Mouse (Mus musculus) gastrocnemius, postnatal 36 days (tissue): Measurements from ENCODE around the gene Rabep2. TPM values are rescaled to one million over a fixed set of nuclear protein-coding genes. Genes with fewer than 3 reads are reported as not detected.
A peak's percentile ranks its signal among the peaks of the same experiment; 100 is the strongest.
"Not testable (repeated sequence)": the region's sequence is repeated elsewhere in the genome, so short reads cannot be mapped to it uniquely, and the experiment has no call there.

ENCODE experiments used
- DNase-seq, 2 experiments: peaks; one replicate each; pipeline ENCODE4 v3.0.0; 2022
- intact Hi-C: fragments of 180-260 bp; cut with DNase I; formaldehyde crosslinking; loops from one replicate; pipeline ENCODE4 v1.15.1; 2025
- total RNA-seq, 2 experiments: library from RNA; stranded (reverse); gene quantifications; 2 replicates each; pipeline ENCODE4 v1.2.3; 2021

The Rabep2 gene
- total RNA-seq, 2 experiments from 2014 or later = 13.8 to 14.0 TPM

DNA sequence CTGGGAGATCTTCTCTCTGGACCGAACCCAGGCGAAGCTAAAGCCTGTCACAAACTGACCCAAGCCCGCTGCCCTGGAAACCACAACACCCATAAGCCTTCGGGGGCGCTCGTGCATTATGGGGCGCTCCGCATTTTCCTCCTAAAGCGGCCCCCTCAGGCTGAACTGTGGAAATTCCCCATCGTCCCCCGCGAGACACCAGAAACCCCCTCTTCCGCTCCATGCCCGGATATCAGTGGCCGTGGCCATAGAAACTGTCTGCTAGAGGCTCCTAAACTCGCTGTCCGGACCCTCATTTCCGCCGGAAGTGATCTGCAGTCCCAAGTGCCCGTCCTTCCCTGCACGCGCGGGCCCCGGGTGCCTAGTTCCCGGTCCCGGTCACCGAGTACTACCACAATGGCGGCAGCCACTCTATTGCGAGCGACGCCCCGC, 58.5 kb downstream of the Rabep2 start, which contains the start of gene Tufm:
TSS of gene Tufm (plus strand) at position 310 of the 432 bp plus-strand sequence.
- intact Hi-C loops = no loop called here
- peak; percentile 85 to 92 for DNase-seq

DNA sequence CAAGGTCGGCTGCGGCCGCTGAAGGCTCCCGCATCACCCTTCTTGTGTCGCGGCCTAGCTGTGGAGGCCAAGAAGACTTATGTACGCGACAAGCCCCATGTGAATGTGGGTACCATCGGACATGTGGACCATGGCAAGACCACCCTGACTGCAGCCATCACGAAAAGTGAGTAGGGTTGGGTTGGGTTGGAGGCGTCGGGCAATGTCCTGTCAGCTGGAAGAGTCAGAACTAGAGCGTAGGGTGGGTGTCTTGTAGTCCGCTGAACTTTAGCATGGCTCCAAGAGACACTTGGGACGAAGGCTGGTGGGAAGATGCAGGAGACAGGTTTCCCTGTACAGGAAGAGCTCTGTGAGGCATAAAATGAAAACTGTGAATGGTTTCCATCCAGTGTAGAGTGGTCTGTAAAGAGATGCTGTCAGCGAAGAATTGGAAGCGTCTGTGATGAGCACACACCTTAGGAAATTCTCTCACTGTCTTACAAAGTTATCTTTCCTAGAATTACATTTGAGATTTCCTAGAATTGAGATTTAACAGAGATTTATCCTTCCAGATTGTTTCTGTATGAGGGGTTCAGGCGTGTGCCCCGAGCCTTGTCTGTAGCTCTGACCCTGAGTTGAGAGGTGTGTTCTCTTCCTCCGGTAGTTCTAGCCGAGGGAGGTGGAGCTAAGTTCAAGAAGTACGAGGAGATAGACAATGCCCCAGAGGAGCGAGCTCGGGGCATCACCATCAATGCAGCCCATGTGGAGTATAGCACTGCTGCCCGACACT, 59.2 kb downstream of the Rabep2 start:
- DNase-seq, intact Hi-C loops: not testable (repeated sequence)

DNA sequence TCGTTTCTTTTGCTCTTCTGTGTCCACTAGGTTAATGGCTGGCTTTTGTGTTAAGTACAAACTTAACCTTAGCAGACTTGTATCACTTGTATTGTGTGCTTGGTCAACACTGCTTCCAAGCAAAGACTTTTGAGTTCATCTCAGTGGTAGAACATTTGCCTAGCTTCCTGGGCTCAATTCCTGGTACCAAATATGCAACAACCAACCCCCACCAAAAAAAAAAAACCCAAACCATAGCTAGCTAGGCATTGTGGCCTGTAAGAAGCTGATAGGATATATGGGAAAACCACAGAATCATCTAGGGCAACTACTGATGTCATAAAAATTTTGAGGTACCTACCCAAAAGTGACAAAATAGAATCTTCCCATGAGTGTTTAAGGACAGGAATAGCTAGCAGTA, 62.4 kb downstream of the Rabep2 start:
- DNase-seq = no peak
- intact Hi-C loops = no loop called here

DNA sequence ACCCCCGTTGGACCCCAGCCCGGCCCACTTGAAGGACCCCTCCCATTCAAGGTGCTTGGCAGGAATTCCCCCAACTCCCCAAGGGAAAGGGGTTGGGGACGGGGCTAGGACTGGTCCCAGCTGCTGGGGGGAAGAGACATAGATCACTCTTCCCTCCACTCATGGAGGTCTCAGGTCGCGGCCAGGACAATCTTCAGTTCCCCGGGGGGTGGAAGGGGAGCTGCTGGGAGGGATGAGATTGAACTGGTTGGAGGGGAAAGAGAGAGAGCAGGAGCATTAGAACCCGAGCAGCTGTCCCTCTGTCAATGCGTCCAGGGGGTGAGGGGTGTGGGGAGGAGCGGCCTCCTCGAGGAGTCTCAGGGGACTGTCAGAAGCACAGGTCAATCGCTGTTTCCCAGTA, 63.4 kb downstream of the Rabep2 start:
- no peak for DNase-seq
- intact Hi-C loops = no loop called here

DNA sequence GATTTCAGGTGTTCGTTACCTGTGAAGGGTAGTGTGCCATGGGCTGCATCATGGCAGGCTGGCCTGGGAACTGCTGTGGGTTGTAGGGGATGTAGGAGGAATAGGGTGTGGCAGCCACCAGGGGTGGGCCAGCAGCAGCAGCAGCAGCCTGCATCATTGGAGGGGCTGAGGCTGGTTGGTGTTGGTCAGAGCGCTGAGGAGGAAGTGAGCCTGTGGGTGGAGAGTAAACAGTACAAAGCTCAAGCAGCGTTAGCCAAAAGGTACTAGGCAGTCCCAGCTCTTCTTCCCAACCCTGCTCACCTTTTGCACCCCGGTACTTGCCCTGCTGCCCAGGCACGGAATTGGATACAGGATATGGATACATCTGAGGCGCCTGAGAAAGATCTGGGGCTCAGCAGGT, 65.6 kb downstream of the Rabep2 start:
- intact Hi-C loops = no loop called here
- DNase-seq = no peak

DNA sequence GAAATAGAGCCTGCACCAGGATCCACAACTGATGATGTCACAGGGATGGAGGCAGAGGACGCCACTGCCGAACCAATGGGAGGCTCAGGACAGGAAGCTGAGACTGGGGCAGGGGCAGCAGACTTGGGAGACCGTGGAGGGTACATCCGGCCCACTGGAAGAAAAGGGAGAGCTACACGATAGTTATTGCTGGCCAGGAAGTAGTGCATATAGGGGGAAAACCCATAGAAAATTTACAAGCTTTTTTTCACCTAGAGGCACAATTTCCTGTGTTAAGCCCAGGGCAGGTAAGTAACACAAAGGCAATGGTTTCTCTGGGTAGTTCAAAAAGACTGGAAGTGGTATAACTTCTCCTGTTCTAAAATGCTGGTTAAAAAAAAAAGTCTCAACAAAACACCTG, 67.9 kb downstream of the Rabep2 start:
- intact Hi-C loops = no loop called here
- no peak for DNase-seq

GRCm38 (mm10) chr7:126497966-126498365, 69.4 kb downstream of the Rabep2 start:
- intact Hi-C loops = no loop called here
- DNase-seq = no peak

Other genes with a start within 250 kb of the Rabep2 start
- gene Xpo6, start 228.3 kb upstream of the Rabep2 start, total RNA-seq = 10 to 100 TPM; 16.3 to 19.4 TPM
- 10 to 100 TPM; 18.4 to 24.0 TPM for gene Sbk1, start 156.1 kb upstream of the Rabep2 start, total RNA-seq
- 1 to 10 TPM in 1 of 2 experiments, under 1 TPM in 1; 0.27 to 2.4 TPM for gene Lat, start 59.2 kb upstream of the Rabep2 start, total RNA-seq
- gene Spns1, start 51.3 kb upstream of the Rabep2 start, total RNA-seq = 10 to 100 TPM; 24.7 to 29.0 TPM
- gene Nfatc2ip, start 32.0 kb upstream of the Rabep2 start, total RNA-seq = 1 to 10 TPM; 2.2 to 3.5 TPM
- not detected for gene Cd19, start 13.9 kb upstream of the Rabep2 start, total RNA-seq
- gene Atp2a1, start 34.3 kb downstream of the Rabep2 start, total RNA-seq = over 10,000 TPM; 23,125 to 24,213 TPM
- gene Sh2b1, start 46.7 kb downstream of the Rabep2 start, total RNA-seq = 10 to 100 TPM; 36.8 to 43.4 TPM
- gene Tufm, start 58.6 kb downstream of the Rabep2 start, total RNA-seq = 100 to 1,000 TPM; 122 to 145 TPM
- 10 to 100 TPM; 25.8 to 29.9 TPM for gene Atxn2l, start 74.7 kb downstream of the Rabep2 start, total RNA-seq
- gene Eif3c, start 137.7 kb downstream of the Rabep2 start, total RNA-seq = 100 to 1,000 TPM; 129 to 154 TPM
- under 1 TPM; 0.44 to 0.46 TPM for gene Apobr, start 156.2 kb downstream of the Rabep2 start, total RNA-seq
- 10 to 100 TPM; 10.7 to 11.0 TPM for gene Cln3, start 157.1 kb downstream of the Rabep2 start, total RNA-seq
- not detected for gene Il27, start 166.2 kb downstream of the Rabep2 start, total RNA-seq
- 10 to 100 TPM in 1 of 2 experiments, 1 to 10 TPM in 1; 8.5 to 11.9 TPM for gene Nupr1, start 202.1 kb downstream of the Rabep2 start, total RNA-seq
- 10 to 100 TPM; 29.3 to 33.2 TPM for gene Sgf29, start 220.6 kb downstream of the Rabep2 start, total RNA-seq
- 10 to 100 TPM; 15.7 to 21.0 TPM for gene Sult1a1, start 247.7 kb downstream of the Rabep2 start, total RNA-seq